Mouse (Mus musculus) cerebral cortex, adult 2 months (tissue): ENCODE data around the gene Cand2.

Experiments
- WGBS: fragments of 180-500 bp; shearing (Covaris S2); methylation state at CpG from one replicate; pipeline ENCODE4 v1.1.7; 2018; 5-methylcytosine and 5-hydroxymethylcytosine counted together

The Cand2 gene

GRCm38 (mm10) chr6:115774501-115774921 is at the start of gene Cand2:
Gene Cand2, plus strand, starts transcription at chr6:115774538.
- WGBS = 4% methylated on average over 22 of the region's 28 CpGs

- WGBS = 95% methylated on average over 1 of the region's 1 CpGs
These were observed 47.2 kb upstream of the Cand2 start for GRCm38 (mm10) chr6:115727108-115727507.

GRCm38 (mm10) chr6:115727570-115727969 is 46.8 kb upstream of the Cand2 start:
- WGBS = 67% methylated on average over 2 of the region's 2 CpGs

GRCm38 (mm10) chr6:115730560-115731342 is 43.6 kb upstream of the Cand2 start:
- WGBS = 72% methylated on average over 20 of the region's 20 CpGs

- WGBS = 76% methylated on average over 22 of the region's 22 CpGs
These were observed 41.9 kb upstream of the Cand2 start for GRCm38 (mm10) chr6:115732341-115732928.

- WGBS = 64% methylated on average over 4 of the region's 4 CpGs
These were observed 39.4 kb upstream of the Cand2 start for GRCm38 (mm10) chr6:115734909-115735308.

- 93% methylated on average over 5 of the region's 5 CpGs for WGBS
These were observed 35.3 kb upstream of the Cand2 start for GRCm38 (mm10) chr6:115739056-115739455.

GRCm38 (mm10) chr6:115743569-115743968 is 30.8 kb upstream of the Cand2 start:
- 6% methylated on average over 1 of the region's 1 CpGs for WGBS

GRCm38 (mm10) chr6:115746326-115746725 is 28.0 kb upstream of the Cand2 start:
- 73% methylated on average over 1 of the region's 1 CpGs for WGBS

GRCm38 (mm10) chr6:115755536-115755935 is 18.8 kb upstream of the Cand2 start:
- 87% methylated on average over 7 of the region's 7 CpGs for WGBS

GRCm38 (mm10) chr6:115758981-115759435 is 15.3 kb upstream of the Cand2 start:
- 65% methylated on average over 9 of the region's 9 CpGs for WGBS

- WGBS = 64% methylated on average over 5 of the region's 5 CpGs
These were observed 14.9 kb upstream of the Cand2 start for GRCm38 (mm10) chr6:115759461-115759860.

GRCm38 (mm10) chr6:115760137-115760536 is 14.2 kb upstream of the Cand2 start:
- WGBS = 88% methylated on average over 4 of the region's 4 CpGs

- 48% methylated on average over 4 of the region's 4 CpGs for WGBS
These were observed 13.4 kb upstream of the Cand2 start for GRCm38 (mm10) chr6:115760982-115761381.

GRCm38 (mm10) chr6:115761995-115762756 is 12.2 kb upstream of the Cand2 start, which contains the start of gene Tmem40:
Gene Tmem40, minus strand, starts transcription at chr6:115762410.
- WGBS = 11% methylated on average over 9 of the region's 9 CpGs

GRCm38 (mm10) chr6:115764179-115764578 is 10.2 kb upstream of the Cand2 start:
- WGBS = 50% methylated on average over 7 of the region's 7 CpGs

GRCm38 (mm10) chr6:115767357-115767756 is 7.0 kb upstream of the Cand2 start:
- 71% methylated on average over 9 of the region's 9 CpGs for WGBS

- WGBS = 91% methylated on average over 4 of the region's 4 CpGs
These were observed 6.1 kb upstream of the Cand2 start for GRCm38 (mm10) chr6:115768207-115768606.

GRCm38 (mm10) chr6:115770059-115770670 is 4.2 kb upstream of the Cand2 start:
- WGBS = 88% methylated on average over 20 of the region's 20 CpGs

- 90% methylated on average over 4 of the region's 4 CpGs for WGBS
These were observed 3.5 kb upstream of the Cand2 start for GRCm38 (mm10) chr6:115770852-115771251.

GRCm38 (mm10) chr6:115772201-115772600 is 2.1 kb upstream of the Cand2 start:
- 79% methylated on average over 6 of the region's 6 CpGs for WGBS

- 69% methylated on average over 1 of the region's 1 CpGs for WGBS
These were observed 1.7 kb upstream of the Cand2 start for GRCm38 (mm10) chr6:115772604-115773003.
